Mouse (Mus musculus) retina, postnatal 1 day (tissue): Measurements from ENCODE around the gene Bzw2.
A peak's percentile ranks its signal among the peaks of the same experiment; 100 is the strongest.

ENCODE experiments used
- DNase-seq: peaks from one replicate; pipeline ENCODE4 v3.0.0-alpha.2; 2012

Bzw2 gene

DNA sequence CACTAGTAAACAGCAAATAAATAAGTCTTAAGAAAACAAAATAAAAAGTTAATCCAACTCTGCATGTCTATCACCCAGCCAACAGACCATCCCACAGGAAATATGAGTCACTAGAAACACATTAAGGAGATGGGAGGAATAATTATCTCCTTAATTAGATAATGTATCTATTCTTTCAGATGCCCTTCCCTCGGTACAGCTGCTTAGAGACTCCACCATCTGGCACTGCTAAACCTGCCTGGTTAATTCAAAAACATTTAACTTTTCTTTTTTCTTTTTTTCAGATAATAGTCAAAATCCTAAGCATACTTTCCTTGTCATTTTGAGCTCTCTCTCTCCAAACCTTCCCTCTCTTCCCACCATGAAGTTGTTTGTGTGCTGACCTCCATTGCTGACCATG, 92.0 kb downstream of the Bzw2 start:
- no peak for DNase-seq

DNA sequence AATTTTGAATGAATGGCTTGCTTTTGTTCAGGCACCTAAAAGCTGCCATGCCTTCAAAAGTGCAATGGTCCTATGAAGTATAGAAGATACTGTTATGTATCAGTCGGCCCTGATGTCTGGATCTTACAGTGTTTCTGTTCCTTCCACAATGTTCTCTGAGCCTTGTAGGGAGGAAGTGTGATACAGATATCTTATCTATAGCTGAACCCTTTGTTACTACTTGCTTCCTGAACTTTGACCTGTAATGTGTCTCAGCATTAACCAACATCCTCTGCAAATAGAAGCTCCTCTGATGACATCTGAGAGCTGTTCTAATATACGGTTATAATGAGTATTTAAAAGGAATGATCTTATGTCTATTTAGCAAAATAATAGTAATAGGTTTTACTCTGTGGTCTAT, 100.2 kb downstream of the Bzw2 start:
- no peak for DNase-seq

- no peak for DNase-seq
These were observed 107.6 kb downstream of the Bzw2 start for GRCm38 (mm10) chr12:36050276-36050675.

DNA sequence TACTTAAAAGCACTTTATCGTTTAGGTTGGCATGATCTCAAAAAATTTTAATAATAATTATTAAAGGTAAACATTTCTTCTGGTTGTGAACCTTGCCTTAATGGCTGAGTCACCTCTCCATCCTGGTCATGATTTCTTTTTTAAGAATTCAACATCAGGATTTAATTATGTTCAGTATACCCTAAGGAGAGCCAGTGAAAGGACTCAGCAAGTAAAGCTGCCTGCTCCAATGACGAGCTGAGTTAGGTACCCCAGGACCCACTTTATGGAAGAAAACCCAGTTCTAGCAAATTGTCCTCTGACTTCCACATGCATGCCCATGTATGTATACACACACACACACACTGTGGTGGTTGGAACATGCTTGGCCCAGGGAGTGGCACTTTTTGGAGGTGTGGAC, 110.3 kb downstream of the Bzw2 start:
- no peak for DNase-seq

GRCm38 (mm10) chr12:36046196-36046595, 111.7 kb downstream of the Bzw2 start:
- no peak for DNase-seq

DNA sequence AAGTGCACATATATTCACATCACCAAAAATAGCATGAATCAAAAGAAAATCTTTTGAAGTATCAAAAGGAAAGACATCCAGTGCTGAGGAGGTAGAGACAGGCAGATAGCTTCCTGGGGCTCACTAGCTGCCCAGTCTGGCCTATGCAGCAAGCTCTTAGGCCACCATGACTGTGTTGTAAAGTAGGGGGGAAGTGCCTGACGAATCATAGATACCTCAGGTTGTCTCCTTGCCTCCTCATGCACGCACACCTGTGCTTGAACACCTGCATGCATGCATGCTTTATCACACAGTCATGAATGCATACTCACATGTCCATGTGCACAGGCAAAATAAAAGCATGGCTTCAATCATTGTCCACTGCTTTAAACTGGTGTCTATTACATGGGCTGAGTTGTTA, 113.2 kb downstream of the Bzw2 start:
- no peak for DNase-seq

- peak; percentile 96 for DNase-seq
These were observed 115.5 kb downstream of the Bzw2 start, which contains the start of gene Tspan13 for GRCm38 (mm10) chr12:36042348-36042778. Tspan13 (minus strand) TSS chr12:36042500.
